Mouse (Mus musculus) spleen, adult 18-20 months (tissue): Measurements from ENCODE around the gene Uhmk1.

ENCODE experiments used
- DNase-seq, 2 experiments: peaks; one replicate each; pipeline ENCODE4 v3.0.0; 2022; ENCODE audit warnings: mixed read lengths in 2 of 2

Gene Uhmk1

DNA sequence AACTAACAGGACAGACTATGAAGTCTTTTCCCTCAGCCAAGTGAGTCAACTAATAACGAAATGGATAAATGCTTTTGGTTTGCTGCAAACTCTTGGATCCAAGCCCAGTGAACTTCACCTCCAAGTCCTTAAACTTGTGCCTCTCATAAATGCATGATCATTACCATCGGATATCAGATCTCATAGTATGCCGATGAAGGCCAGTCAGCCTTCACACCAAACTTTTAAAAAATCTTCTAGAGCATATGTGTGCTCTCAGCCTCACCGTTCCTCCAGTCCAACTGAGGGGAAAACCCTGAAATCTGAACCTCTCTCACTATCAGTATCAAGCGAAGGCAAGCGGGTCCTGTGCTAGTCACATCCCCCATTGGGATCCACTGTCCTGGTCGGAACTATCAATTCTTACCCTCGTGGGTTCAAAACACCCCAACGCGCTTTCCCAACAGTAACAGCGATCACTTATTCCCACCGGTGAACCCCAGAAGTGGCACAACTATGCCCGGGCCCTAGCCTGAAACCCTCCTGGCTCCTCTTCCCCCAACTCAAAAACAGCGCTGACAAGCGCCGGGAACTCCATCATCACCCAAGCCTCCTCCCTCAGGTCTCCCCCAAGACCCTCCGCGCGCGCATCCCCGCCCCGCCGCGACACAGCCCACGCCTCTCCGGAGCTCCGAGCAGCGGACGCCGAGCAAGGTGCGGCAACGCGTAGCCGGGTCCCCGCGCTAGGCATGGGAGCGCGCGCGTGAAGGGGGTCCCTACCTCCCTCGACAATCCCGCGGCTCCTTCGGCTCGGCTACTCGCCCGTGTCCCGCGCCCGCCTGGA is 41.0 kb downstream of the Uhmk1 start:
- DNase-seq: no peak

DNA sequence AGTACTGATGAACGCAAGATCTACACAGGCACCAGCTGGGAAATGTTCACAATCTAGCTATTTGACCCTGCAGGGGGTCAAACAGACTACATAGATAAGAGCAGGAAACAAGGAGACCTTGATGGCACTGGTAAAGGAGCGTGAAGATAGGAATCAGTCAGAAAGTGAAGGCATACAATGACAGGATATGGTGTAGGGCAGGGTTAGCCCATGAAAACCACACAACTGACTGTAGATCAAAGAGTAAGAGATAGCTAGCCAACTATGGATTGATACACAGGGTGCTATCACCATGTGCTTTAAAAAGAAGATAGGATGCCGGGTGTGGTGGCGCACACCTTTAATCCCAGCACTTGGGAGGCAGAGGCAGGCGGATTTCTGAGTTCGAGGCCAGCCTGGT is 47.4 kb downstream of the Uhmk1 start:
- no peak for DNase-seq

DNA sequence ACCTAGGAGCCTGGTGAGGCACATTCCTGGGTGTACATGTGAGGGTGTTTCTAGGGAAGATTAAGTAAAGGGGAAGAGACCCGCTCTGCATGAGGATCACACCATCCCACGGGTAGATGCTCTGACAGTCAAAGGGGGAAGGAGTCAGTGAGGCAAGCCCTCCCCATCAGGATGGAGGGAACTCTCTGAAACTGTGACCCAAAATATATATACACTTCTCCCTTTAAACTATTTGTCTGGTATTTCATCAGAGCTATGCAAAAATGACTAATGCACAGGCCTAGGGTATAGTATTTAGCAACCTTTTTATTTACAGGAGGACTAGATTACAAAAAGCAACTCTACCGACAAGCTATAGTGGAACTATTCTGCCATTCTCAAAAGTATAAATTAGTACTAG is 50.3 kb downstream of the Uhmk1 start:
- no peak for DNase-seq

DNA sequence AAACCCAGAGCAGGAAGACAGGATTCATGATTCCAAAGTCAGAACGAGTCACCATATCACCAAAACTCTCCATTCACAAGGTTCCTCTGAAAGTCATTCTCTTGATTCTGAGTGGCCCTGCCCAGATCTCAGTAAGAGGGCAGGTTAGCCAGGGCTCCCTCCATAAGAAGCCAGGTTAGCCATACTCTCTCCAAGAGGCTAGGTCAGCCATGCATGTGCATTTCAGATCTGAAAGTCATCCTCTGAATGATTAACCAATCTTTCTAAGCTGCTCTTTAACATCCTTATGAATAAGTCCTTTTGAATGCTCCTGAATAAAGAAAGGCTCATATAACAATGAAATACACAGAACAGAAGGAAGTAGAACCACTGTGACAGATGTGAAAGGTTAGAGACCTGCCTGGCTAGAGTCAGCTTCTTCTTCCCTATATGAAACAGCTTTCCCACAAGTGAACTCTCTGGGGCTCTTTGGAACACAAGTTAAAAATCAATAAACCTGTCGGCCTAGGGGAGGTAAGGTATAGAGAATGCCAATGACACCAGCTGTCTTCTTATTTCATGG is 51.1 kb downstream of the Uhmk1 start:
- no peak for DNase-seq

DNA sequence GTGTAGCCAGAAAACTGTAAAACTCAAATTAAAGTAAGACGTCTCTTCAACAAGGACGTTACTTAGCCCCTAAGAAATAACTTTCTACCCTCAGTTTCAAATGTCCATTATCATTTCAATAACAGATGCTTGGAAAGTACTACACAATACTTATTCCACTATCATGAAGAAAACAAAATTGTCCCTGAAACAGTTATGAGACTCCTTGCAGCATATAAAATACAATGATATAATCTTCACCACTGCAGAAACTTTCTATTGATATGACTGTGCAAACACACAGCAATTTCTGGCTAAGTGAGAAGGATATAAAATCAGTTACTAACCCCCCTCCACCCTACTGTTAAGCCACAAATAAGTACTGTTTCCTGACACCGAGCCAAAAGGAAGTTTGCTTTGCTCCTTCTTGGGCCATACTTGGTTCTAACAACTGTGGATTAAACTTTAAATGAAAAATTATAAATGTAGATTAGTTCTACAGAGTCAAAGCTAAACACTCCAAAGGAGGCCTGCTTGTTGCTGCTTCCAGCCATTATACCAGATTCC is 51.7 kb downstream of the Uhmk1 start:
- no peak for DNase-seq

DNA sequence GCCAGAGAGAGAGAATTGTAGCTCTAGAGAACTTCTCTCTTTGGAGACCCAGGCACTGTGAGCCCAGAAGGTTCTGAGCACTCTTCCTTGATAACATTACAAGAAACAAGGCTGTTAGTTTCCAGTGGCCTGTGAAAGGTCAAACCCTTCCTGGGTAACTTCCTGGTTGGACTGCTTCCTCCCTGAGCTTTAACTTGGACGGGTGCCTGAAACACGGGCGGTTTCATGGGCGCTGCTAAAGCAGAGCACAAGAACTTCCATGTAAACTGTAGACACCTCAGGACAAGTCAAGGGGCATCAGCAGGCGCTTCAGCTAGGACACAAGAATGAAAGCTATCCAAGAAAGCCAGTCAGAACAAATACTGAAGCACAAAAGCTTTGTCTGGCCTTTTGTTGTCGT is 53.3 kb downstream of the Uhmk1 start:
- no peak for DNase-seq

DNA sequence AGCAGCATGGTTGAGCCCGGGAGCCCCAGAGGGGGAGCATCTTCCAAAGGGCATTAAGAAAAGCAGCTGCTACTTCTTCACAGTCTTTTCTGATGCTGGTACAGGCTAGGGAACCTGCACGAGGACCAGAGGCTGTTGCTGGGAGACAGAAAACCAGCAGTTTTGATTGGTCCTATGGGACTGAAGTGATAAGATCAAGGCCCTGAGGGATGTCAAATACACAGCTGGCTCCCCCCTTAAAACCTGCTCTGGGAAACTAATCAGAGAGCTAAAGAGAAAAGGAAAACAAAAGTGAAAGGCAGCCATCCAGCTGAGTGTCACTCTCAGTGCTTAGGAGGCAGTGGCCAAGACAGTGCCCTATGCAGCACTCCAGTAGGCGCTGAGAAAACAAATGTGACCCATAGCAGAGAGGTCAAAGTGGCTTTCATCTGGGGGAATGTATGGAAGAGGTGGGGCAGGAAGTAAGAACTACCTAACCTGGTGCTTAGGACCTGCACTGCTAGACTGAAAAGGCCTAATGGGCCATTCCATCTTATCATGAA is 54.7 kb downstream of the Uhmk1 start:
- DNase-seq: no peak

DNA sequence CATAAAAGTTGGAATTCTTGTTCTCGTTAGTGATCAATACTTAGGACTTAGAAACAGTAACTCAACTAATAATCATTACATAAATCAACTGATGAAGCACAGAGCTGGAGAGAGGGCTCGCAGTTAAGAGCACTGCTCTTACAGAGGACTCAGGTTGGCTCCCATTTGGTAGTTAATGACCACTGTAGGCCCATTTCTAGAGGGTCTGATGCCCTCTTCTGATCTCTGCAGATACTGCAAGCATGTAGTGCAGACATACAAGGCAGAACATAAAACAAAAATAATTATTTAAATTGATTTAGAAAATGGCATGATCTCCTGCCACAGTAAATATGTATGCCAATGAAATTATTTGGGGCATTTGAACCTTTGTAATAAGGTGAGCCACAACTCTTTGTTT is 55.5 kb downstream of the Uhmk1 start:
- no peak for DNase-seq

DNA sequence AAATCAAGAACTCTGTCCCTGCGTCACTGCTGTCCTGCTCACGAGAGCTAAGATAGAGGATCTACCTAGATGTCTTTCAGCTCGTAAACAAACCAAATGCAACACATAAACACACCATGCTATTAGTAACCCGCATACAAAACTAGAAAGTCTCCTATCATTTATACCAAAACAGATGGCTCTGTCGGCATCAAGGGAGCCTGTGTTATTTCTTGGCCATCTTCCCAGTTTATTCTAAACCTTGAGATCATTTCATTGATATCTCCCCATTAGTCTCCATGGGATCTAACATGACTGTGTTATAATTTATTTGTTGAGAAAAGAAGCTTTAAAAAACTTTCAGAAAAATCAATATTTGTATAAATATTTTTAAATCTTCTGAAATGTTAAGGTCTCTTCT is 59.4 kb downstream of the Uhmk1 start:
- DNase-seq: no peak

DNA sequence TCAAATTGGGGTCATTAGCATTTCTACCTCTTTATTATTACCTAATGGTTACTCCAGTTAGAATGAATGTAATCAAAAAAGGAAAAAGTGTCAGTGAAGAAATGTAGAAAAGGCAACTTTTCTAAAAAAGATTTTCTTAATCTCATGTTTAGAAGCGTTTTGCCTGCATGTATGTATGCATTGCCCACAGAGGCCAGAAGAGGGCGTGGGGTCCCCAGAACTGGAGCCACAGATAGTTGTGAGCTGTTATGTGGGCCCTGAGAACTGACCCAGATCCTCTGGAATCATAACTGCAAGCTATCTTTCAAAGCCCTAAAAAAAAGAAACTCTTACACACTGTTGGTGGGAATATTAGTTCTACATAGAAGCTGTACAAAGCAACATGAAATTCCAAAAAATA is 59.9 kb downstream of the Uhmk1 start:
- no peak for DNase-seq

DNA sequence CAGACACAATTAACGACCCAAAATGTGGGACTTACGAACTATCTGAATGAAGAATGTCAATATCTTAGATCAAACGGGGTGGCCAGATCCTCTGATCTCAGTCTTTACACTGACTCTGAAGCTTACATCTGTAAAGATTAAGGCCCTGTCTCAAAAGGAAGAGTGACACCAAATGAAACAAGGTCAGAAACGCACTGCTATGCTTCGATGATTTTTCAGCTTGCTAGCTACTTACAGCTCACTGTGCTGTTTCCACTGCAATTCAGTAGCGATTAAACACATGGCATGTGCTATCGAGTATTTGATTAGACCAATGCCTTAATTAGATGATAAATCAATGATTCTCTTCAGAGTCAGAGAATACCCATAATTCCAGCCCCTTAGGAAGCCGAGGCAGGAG is 61.2 kb downstream of the Uhmk1 start:
- DNase-seq: no peak

DNA sequence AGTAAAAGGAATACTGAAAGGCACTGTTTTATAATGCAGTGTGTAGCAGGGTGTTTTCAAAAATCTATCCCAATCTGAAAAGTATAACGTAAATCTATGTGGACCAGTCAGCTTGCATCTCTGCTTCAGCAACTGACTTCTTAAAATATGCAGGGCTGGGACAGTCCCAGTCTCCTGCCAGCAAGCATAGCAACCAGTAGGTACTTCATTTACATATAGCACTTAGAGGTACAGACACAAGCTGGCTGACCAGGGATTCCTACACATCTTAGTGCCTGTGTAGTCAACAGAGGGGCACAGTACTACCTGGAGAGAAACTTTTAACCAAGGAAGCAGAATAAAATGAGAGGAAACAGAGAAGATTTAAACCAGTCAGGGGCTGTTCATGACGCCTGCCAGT is 62.6 kb downstream of the Uhmk1 start:
- DNase-seq: peak in 1 of 2 experiments; percentile 7

DNA sequence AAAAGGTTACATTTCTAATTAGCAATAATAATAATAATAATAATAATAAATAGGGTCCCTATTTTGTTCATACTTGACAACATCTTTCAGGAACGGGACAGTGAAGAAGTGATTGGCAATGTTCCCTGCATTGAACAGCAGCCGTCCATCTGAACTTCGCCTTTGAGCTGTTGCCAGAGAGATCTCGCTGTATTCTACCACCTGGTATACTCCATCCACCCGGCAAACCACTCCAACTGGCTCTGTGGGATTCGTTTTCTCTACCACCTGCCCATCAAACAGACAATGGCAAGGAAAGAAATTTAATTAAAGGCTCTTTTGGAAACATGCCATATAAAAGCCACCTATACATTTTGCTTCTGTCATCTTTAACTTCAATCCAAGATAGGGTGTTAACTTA is 64.3 kb downstream of the Uhmk1 start:
- DNase-seq: no peak

DNA sequence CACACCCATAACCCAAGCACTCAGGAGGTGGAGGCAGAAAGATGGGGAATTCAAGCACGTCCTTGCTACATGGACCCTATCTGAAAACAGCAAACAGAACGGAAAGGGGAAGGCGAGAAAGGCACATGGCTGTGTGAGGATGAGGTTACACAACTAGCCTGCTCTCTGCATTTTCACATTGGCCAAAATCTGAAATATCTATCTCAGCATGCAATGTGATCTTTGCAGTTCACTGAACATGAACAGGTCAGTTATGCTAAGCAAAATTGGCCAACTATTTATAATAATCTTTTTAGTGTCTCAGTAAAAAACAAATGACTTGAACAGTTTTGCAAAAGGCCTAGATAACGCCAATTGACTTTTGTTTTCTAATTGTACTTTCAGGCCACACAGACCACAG is 65.4 kb downstream of the Uhmk1 start:
- no peak for DNase-seq

DNA sequence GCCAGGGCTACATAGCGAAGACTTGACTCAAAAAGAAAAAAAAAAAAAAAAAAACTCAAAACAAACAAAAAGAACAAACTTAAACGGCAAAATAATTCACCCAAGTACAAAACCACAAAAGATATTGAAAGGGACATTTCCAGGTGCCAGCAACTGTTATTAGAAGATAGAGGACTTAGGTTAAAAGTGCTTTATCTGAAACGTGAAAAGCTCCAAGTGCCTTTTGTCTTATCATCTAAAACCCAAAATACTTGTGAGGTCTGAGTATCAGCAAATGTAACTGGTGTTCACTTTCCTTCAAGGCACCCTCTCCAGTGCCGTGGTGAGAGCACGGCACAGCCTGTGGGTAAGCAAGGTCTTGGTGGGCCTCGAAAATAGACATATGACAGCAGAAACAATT is 66.7 kb downstream of the Uhmk1 start:
- DNase-seq: no peak

DNA sequence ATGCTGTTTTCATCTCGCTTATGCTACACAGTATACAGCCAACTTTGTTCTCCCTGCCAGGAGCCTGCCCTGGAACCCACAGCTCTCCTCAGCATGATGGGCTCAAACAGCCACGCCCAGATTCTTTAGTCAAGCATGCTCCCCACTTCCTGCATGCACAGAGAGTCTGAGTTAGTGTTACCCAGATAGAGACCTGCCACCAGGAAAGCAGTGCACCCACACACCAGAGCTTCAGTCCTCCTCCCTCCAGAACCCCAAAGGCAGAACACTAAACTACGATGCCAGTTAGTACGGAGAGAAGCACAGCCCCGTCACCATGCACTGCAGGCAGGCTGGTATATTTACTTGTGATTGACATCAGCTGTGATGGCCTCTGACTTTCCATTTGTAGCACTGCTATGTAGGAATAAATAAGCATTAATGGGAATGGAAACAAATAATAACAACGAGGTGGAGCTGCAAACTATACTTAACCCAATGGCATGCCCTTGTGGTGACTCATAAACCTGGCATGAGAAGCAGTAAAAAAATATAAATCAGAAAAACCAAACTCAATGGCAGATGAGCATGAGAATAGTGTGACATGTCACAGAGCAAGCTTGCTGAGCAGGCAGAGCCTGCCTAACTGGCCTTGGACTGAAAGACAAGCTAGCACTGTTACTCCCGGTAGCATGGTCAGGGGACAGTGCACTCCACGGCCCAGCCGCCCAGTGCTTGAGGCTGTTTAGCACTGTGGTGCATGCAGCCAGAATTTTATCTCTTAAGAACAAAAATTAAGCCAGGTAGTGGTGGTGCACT is 67.3 kb downstream of the Uhmk1 start:
- peak; percentile 42 to 55 for DNase-seq

DNA sequence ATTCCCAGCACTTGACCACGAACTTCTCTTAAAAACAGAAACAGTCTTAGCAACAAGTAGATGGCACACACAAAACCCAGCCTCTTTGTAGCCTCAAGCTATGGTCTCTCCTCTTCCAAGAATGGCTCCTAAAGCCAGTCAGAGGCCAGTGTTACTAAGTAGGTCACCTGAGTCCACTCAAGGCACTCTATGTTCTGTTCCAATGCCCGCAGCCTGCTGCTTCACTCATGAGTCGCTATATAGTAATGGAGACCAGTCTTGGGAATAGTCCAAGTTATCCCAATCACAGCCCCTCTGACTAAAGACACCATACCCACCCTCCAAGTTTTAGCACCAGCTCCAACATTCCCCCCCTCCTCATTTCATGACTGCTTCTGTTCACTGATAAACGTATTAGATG is 69.6 kb downstream of the Uhmk1 start:
- no peak for DNase-seq
